Mouse (Mus musculus) cerebellum, postnatal 14 days (tissue): ENCODE results near the gene Chaf1a.
A peak's percentile ranks its signal among the peaks of the same experiment; 100 is the strongest.
"Not testable (repeated sequence)": the region's sequence is repeated elsewhere in the genome, so short reads cannot be mapped to it uniquely, and the experiment has no call there.

Experiments used
- DNase-seq, 2 experiments: peaks; one replicate each; pipeline ENCODE4 v3.0.0; 2021; ENCODE audit warnings: mixed read lengths in 2 of 2

The Chaf1a gene

GRCm38 (mm10) chr17:56092794-56093193 is 52.6 kb downstream of the Chaf1a start:
- DNase-seq = no peak

GRCm38 (mm10) chr17:56096883-56097282 is 56.6 kb downstream of the Chaf1a start:
- no peak for DNase-seq

GRCm38 (mm10) chr17:56098180-56098579 is 57.9 kb downstream of the Chaf1a start:
- DNase-seq = no peak

- no peak for DNase-seq
These were observed 58.7 kb downstream of the Chaf1a start for GRCm38 (mm10) chr17:56098711-56099572.

GRCm38 (mm10) chr17:56100811-56101210 is 60.6 kb downstream of the Chaf1a start:
- DNase-seq = no peak

- no peak for DNase-seq
These were observed 61.9 kb downstream of the Chaf1a start for GRCm38 (mm10) chr17:56102158-56102557.

GRCm38 (mm10) chr17:56102927-56103326 is 62.7 kb downstream of the Chaf1a start:
- DNase-seq = no peak

GRCm38 (mm10) chr17:56103465-56104285 is 63.4 kb downstream of the Chaf1a start:
- DNase-seq = no peak

GRCm38 (mm10) chr17:56104821-56105220 is 64.6 kb downstream of the Chaf1a start:
- DNase-seq = not testable (repeated sequence)

- DNase-seq = not testable (repeated sequence)
These were observed 66.2 kb downstream of the Chaf1a start for GRCm38 (mm10) chr17:56106436-56106835.

- DNase-seq = no peak
These were observed 66.7 kb downstream of the Chaf1a start for GRCm38 (mm10) chr17:56106981-56107380.

GRCm38 (mm10) chr17:56107736-56108135 is 67.5 kb downstream of the Chaf1a start:
- DNase-seq = no peak

GRCm38 (mm10) chr17:56108334-56109044 is 68.2 kb downstream of the Chaf1a start:
- no peak for DNase-seq

- no peak for DNase-seq
These were observed 69.2 kb downstream of the Chaf1a start, which contains the start of gene Plin4 for GRCm38 (mm10) chr17:56109219-56110051. Gene Plin4 (minus strand): TSS chr17:56109803.

- DNase-seq = peak; percentile 63 to 73
These were observed 70.3 kb downstream of the Chaf1a start for GRCm38 (mm10) chr17:56110571-56110970.

GRCm38 (mm10) chr17:56111021-56111420 is 70.8 kb downstream of the Chaf1a start:
- no peak for DNase-seq

- DNase-seq = peak; percentile 79 to 89
These were observed 71.6 kb downstream of the Chaf1a start for GRCm38 (mm10) chr17:56111864-56112263.

GRCm38 (mm10) chr17:56112743-56113142 is 72.5 kb downstream of the Chaf1a start:
- DNase-seq = no peak

GRCm38 (mm10) chr17:56116193-56116592 is 76.0 kb downstream of the Chaf1a start:
- no peak for DNase-seq

- DNase-seq = peak; percentile 61 to 79
These were observed 77.0 kb downstream of the Chaf1a start, which contains the start of gene Plin5 for GRCm38 (mm10) chr17:56117251-56117710. Gene Plin5 (minus strand): TSS chr17:56117596.

GRCm38 (mm10) chr17:56119431-56119830 is 79.2 kb downstream of the Chaf1a start:
- no peak for DNase-seq
